Mouse (Mus musculus) ES-E14 (cell line): ENCODE measurements at regions not wholly inside any gene's neighbourhood (a gene's known extent, or its start where the extent isn't known, plus 50 kb on each side); places are given as distances from the start of the nearest gene placed in this dataset.

Experiments used
- ZC3H11A ChIP-seq: IDR thresholded peaks from 2 replicates; pipeline ENCODE4 v1.6.1; 2012; ENCODE audit warnings: low read depth, mild to moderate bottlenecking, inconsistent platforms, low read length, borderline replicate concordance
- ZNF384 ChIP-seq: IDR thresholded peaks from 2 replicates; pipeline ENCODE4 v1.6.1; 2012; ENCODE audit warnings: low read depth, low read length, inconsistent platforms

- TF ChIP-seq ZC3H11A: peak; percentile 56; the same call in 1 of the 2 replicates
- TF ChIP-seq ZNF384: no peak
These were observed 308.6 kb downstream of the Matn1 start for GRCm38 (mm10) chr4:131252602-131253442.
